Mouse (Mus musculus): ENCODE results near the gene Lmnb2. TPM values are rescaled to one million over a fixed set of nuclear protein-coding genes. Genes with fewer than 3 reads are reported as not detected.

Lmnb2 gene
- total RNA-seq, 1 experiment from 2014 or later = 11.8 TPM

GRCm38 (mm10) chr10:80874035-80874434 lies 44.0 kb downstream of the Lmnb2 start:
- no peak for ATAC-seq (ENCODE audit: extremely low read depth, insufficient number of reproducible peaks, low FRiP score, poor library complexity, severe bottlenecking)

GRCm38 (mm10) chr10:80871581-80871980 lies 46.5 kb downstream of the Lmnb2 start, which contains the start of gene Tmprss9:
TSS of gene Tmprss9 (plus strand) at chr10:80871848.
- ATAC-seq (ENCODE audit: extremely low read depth, insufficient number of reproducible peaks, low FRiP score, poor library complexity, severe bottlenecking) = no peak

DNA sequence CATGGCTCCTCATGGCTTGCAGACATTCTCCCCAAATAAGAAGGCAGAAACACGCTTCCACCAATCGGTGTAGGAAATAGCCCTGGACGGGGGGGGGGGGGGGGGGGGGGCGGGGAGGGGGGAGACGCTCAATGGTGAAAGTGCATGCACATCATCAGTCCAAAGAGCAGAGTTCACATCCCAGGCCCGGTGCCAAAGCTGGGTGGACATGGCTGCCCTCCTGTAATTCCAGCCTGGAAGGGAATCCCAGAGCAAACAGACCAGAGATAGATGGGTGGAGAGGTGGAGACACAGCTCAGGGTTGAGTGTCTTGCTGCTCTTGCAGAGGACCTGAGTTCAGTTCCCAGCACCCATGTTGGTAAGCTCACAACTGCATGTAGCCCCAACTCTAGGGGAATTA lies 47.1 kb downstream of the Lmnb2 start:
- ATAC-seq (ENCODE audit: extremely low read depth, insufficient number of reproducible peaks, low FRiP score, poor library complexity, severe bottlenecking) = no peak

- ATAC-seq (ENCODE audit: extremely low read depth, insufficient number of reproducible peaks, low FRiP score, poor library complexity, severe bottlenecking) = no peak
These were observed 53.6 kb downstream of the Lmnb2 start for GRCm38 (mm10) chr10:80864446-80864845.

GRCm38 (mm10) chr10:80862305-80862704 lies 55.7 kb downstream of the Lmnb2 start:
- ATAC-seq (ENCODE audit: extremely low read depth, insufficient number of reproducible peaks, low FRiP score, poor library complexity, severe bottlenecking) = no peak

DNA sequence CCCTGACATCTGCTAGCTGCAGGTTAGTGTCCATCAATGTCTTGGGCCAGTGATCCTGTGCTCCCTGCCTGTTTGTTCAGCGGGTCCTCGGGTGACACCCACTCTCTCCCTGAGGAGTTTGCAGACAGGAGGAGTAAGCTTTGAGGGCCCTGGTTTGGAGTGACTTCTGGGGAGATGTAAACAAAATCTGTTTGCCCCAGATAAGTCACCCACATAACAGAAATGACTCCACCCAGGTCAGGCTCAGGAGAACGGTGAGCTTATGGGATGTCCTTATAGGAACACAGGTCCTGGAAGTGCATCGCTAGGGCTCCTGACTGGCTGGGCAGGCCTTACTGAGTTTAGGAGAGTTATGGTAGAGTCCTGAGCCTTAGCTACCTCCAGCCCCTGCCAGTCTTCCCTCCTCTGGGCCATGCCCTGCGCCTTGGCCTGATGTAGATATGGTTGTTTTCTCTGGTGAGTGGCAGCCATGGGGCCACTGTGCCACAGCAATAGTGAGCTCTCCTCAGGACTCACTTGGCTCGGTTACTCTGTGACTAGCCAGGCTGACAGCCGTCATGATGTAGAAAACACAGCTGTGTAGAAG lies 59.6 kb downstream of the Lmnb2 start:
- ATAC-seq (ENCODE audit: extremely low read depth, insufficient number of reproducible peaks, low FRiP score, poor library complexity, severe bottlenecking) = no peak

- ATAC-seq (ENCODE audit: extremely low read depth, insufficient number of reproducible peaks, low FRiP score, poor library complexity, severe bottlenecking) = no peak
These were observed 60.2 kb downstream of the Lmnb2 start for GRCm38 (mm10) chr10:80857848-80858247.

GRCm38 (mm10) chr10:80857386-80857785 lies 60.7 kb downstream of the Lmnb2 start:
- no peak for ATAC-seq (ENCODE audit: extremely low read depth, insufficient number of reproducible peaks, low FRiP score, poor library complexity, severe bottlenecking)

- no peak for ATAC-seq (ENCODE audit: extremely low read depth, insufficient number of reproducible peaks, low FRiP score, poor library complexity, severe bottlenecking)
These were observed 61.1 kb downstream of the Lmnb2 start for GRCm38 (mm10) chr10:80856908-80857307.

DNA sequence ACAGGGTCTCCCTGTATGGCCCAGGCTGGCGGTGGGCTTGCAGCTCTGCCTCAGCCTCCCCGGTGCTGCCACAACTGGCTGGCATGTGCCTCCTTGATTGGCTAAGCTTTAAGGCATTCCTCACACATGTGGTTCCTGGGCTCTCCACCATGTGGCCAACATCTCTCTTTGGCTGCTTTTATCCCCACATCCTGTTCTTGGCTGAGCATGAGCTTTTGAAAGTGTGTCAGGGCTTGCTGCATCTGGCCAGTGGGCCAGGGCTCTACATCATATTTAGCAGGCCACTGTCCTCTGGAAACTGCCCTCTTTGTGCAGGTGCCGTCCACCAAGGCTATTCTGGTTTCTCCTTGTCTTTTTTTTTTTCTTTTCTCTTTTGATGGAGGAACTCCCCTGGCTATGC lies 61.8 kb downstream of the Lmnb2 start:
- ATAC-seq (ENCODE audit: extremely low read depth, insufficient number of reproducible peaks, low FRiP score, poor library complexity, severe bottlenecking) = no peak

- ATAC-seq (ENCODE audit: extremely low read depth, insufficient number of reproducible peaks, low FRiP score, poor library complexity, severe bottlenecking) = no peak
These were observed 62.3 kb downstream of the Lmnb2 start for GRCm38 (mm10) chr10:80855749-80856073.

DNA sequence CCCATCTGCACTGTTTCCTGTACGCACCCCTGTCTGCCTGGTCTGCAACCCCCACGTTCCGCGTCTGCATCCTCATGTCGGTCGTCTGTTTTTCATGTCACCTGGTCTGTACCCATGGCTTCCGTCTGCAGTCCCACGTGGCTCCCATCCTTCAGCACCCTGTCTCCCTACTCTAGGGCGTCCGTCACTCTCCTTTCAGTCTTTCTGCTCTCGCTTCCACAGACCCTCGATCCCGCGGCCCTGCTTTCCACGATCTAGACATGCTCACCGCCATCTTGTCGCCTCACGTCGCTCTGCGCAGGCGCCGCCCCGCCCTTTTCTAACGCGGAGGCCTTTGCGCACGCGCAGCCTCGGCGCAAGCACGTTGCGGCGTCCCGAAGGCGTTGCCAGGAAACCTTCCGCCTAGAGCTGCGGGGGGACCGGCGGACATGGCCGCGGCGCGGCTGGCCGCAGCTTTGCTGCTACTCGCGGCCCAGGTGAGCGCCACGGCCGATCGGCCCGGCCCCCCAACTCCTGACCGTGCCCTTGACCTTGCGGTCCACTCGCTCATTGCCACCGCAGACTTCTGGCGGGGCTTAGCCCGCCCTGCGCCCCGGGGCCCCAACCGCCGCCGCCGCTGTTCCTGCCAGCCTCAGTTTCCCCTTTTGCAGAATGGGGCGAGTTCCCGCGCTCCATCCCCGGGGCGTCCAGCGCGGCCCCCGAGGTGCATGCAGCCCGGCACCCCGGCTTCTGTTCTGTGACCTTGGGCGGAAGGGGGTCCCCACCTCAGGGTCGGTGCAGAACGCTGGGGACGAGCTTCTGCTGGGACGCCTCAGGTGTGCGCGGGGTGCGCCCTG lies 62.9 kb downstream of the Lmnb2 start, which contains the start of the genes Lsm7 and Sppl2b:
Lsm7 (minus strand) TSS at position 297 of the 836 bp plus-strand sequence.
Sppl2b (plus strand) TSS at position 363 of the 836 bp plus-strand sequence.
- peak; percentile 77 for ATAC-seq (ENCODE audit: extremely low read depth, insufficient number of reproducible peaks, low FRiP score, poor library complexity, severe bottlenecking)

Other genes with a start within 250 kb of the Lmnb2 start
- 105 and 113 TPM in 2 replicates for gene Mknk2, start 240.1 kb downstream of the Lmnb2 start, total RNA-seq (2017)
- 171 and 197 TPM in 2 replicates for gene Mob3a, start 216.3 kb downstream of the Lmnb2 start, total RNA-seq (2017)
- 32.9 and 46.6 TPM in 2 replicates for gene Izumo4, start 216.1 kb downstream of the Lmnb2 start, total RNA-seq (2017)
- 142 and 173 TPM in 2 replicates for gene Ap3d1, start 176.0 kb downstream of the Lmnb2 start, total RNA-seq (2017)
- gene Dot1l, start 163.0 kb downstream of the Lmnb2 start, total RNA-seq (2017) = 18.0 and 21.4 TPM in 2 replicates
- gene Sf3a2, start 120.0 kb downstream of the Lmnb2 start, total RNA-seq (2017) = 15.5 and 20.4 TPM in 2 replicates
- 50.4 and 52.8 TPM in 2 replicates for gene Plekhj1, start 119.6 kb downstream of the Lmnb2 start, total RNA-seq (2017)
- gene Amh, start 113.0 kb downstream of the Lmnb2 start, total RNA-seq (2017) = 0.81 TPM in 1 of 2 replicates, not detected in the other
- not detected in 2 replicates for gene Jsrp1, start 104.7 kb downstream of the Lmnb2 start, total RNA-seq (2017)
- gene Oaz1, start 91.6 kb downstream of the Lmnb2 start, total RNA-seq (2017) = 227 and 271 TPM in 2 replicates
- gene Lingo3, start 74.2 kb downstream of the Lmnb2 start, total RNA-seq (2017) = not detected in 2 replicates
- 50.7 and 60.8 TPM in 2 replicates for gene Lsm7, start 63.0 kb downstream of the Lmnb2 start, total RNA-seq (2017)
- 13.3 and 20.7 TPM in 2 replicates for gene Sppl2b, start 63.0 kb downstream of the Lmnb2 start, total RNA-seq (2017)
- not detected in 2 replicates for gene Tmprss9, start 46.4 kb downstream of the Lmnb2 start, total RNA-seq (2017)
- 15.1 and 23.1 TPM in 2 replicates for gene Timm13, start 17.3 kb downstream of the Lmnb2 start, total RNA-seq (2017)
- 59.9 and 63.2 TPM in 2 replicates for gene Gadd45b, start 11.8 kb upstream of the Lmnb2 start, total RNA-seq (2017)
- not detected in 2 replicates for gene Gng7, start 96.7 kb upstream of the Lmnb2 start, total RNA-seq (2017)
- not detected in 2 replicates for gene Diras1, start 107.4 kb upstream of the Lmnb2 start, total RNA-seq (2017)
- gene Slc39a3, start 119.2 kb upstream of the Lmnb2 start, total RNA-seq (2017) = 8.6 and 19.5 TPM in 2 replicates
- 59.2 and 64.5 TPM in 2 replicates for gene Sgta, start 141.9 kb upstream of the Lmnb2 start, total RNA-seq (2017)
- 1.5 and 4.5 TPM in 2 replicates for gene Thop1, start 151.8 kb upstream of the Lmnb2 start, total RNA-seq (2017)
- gene Creb3l3, start 180.6 kb upstream of the Lmnb2 start, total RNA-seq (2017) = 0.23 TPM in 1 of 2 replicates, not detected in the other
- gene Map2k2, start 187.7 kb upstream of the Lmnb2 start, total RNA-seq (2017) = 91.5 and 96.6 TPM in 2 replicates
- 28.7 and 31.1 TPM in 2 replicates for gene Zbtb7a, start 217.0 kb upstream of the Lmnb2 start, total RNA-seq (2017)
- gene Pias4, start 249.7 kb upstream of the Lmnb2 start, total RNA-seq (2017) = 34.5 and 40.5 TPM in 2 replicates